Mouse (Mus musculus) testis, postnatal 14 days (tissue): ENCODE data around the gene Narfl.
"Not testable (repeated sequence)": the region's sequence is repeated elsewhere in the genome, so short reads cannot be mapped to it uniquely, and the experiment has no call there.

Experiments
- DNase-seq: peaks from one replicate; pipeline ENCODE4 v3.0.0; 2021; ENCODE audit warnings: low spot score

Gene Narfl

GRCm38 (mm10) chr17:25773549-25774120 lies at the start of gene Narfl:
Gene Narfl, plus strand, starts transcription at chr17:25773776.
- peak; percentile 94 for DNase-seq

- DNase-seq, result no peak
These were observed 49.7 kb upstream of the Narfl start for GRCm38 (mm10) chr17:25723919-25724318.

GRCm38 (mm10) chr17:25725264-25725663 lies 48.3 kb upstream of the Narfl start:
- DNase-seq, result no peak

GRCm38 (mm10) chr17:25727265-25728008 lies 46.1 kb upstream of the Narfl start, which contains the start of the genes Chtf18 and Rpusd1:
Gene Chtf18, minus strand, starts transcription at chr17:25727419.
Gene Rpusd1, plus strand, starts transcription at chr17:25727670.
- DNase-seq, result peak; percentile 99

GRCm38 (mm10) chr17:25728009-25728270 lies 45.6 kb upstream of the Narfl start:
- no peak for DNase-seq

GRCm38 (mm10) chr17:25732082-25732481 lies 41.5 kb upstream of the Narfl start:
- DNase-seq, result peak; percentile 72

- DNase-seq, result no peak
These were observed 38.3 kb upstream of the Narfl start for GRCm38 (mm10) chr17:25735246-25735645.

GRCm38 (mm10) chr17:25735745-25736144 lies 37.8 kb upstream of the Narfl start, which contains the start of gene Mslnl:
Gene Mslnl, plus strand, starts transcription at chr17:25736042.
- no peak for DNase-seq

GRCm38 (mm10) chr17:25738861-25739260 lies 34.7 kb upstream of the Narfl start:
- no peak for DNase-seq

GRCm38 (mm10) chr17:25741471-25741870 lies 32.1 kb upstream of the Narfl start:
- DNase-seq, result not testable (repeated sequence)

- no peak for DNase-seq
These were observed 29.7 kb upstream of the Narfl start for GRCm38 (mm10) chr17:25743831-25744230.

GRCm38 (mm10) chr17:25744311-25744710 lies 29.3 kb upstream of the Narfl start:
- DNase-seq, result no peak

GRCm38 (mm10) chr17:25748238-25748637 lies 25.3 kb upstream of the Narfl start:
- no peak for DNase-seq

- no peak for DNase-seq
These were observed 24.3 kb upstream of the Narfl start for GRCm38 (mm10) chr17:25749314-25749713.

- no peak for DNase-seq
These were observed 22.1 kb upstream of the Narfl start for GRCm38 (mm10) chr17:25751446-25751845.

- DNase-seq, result no peak
These were observed 19.3 kb upstream of the Narfl start, which contains the start of gene Msln for GRCm38 (mm10) chr17:25754241-25754640. Gene Msln, minus strand, starts transcription at chr17:25754378.

GRCm38 (mm10) chr17:25755086-25755485 lies 18.5 kb upstream of the Narfl start:
- no peak for DNase-seq

- no peak for DNase-seq
These were observed 17.8 kb upstream of the Narfl start for GRCm38 (mm10) chr17:25755627-25756377.

GRCm38 (mm10) chr17:25756378-25757242 lies 17.0 kb upstream of the Narfl start:
- no peak for DNase-seq

GRCm38 (mm10) chr17:25757691-25758090 lies 15.9 kb upstream of the Narfl start:
- no peak for DNase-seq

- DNase-seq, result peak; percentile 40
These were observed 13.4 kb upstream of the Narfl start for GRCm38 (mm10) chr17:25760148-25760547.

- DNase-seq, result no peak
These were observed 12.0 kb upstream of the Narfl start for GRCm38 (mm10) chr17:25761561-25761970.
